Mouse (Mus musculus) frontal cortex, adult 2 months (tissue): ENCODE measurements around the gene Pithd1. TPM values are rescaled to one million over a fixed set of nuclear protein-coding genes. Genes with fewer than 3 reads are reported as not detected.
A peak's percentile ranks its signal among the peaks of the same experiment; 100 is the strongest.

Source experiments
- DNase-seq, 2 experiments: peaks; one replicate each; pipeline ENCODE4 v3.0.0; 2022; ENCODE audit warnings: low spot score in 1 of 2; ENCODE audit errors: extremely low spot score in 1 of 2
- polyA plus RNA-seq: library from polyadenylated mRNA; depleted of rRNA; stranded (reverse); fragments of >200 nt; gene quantifications from 2 replicates; pipeline ENCODE4 v1.2.3, GENCODE M21; 2012; rRNA removed

The Pithd1 gene
- 107 TPM in 2 replicates for polyA plus RNA-seq

- peak; percentile 82 to 94 for DNase-seq
Measured at GRCm38 (mm10) chr4:135986943-135987710, at the start of gene Pithd1. Pithd1 (minus strand) TSS chr4:135987264.

DNA sequence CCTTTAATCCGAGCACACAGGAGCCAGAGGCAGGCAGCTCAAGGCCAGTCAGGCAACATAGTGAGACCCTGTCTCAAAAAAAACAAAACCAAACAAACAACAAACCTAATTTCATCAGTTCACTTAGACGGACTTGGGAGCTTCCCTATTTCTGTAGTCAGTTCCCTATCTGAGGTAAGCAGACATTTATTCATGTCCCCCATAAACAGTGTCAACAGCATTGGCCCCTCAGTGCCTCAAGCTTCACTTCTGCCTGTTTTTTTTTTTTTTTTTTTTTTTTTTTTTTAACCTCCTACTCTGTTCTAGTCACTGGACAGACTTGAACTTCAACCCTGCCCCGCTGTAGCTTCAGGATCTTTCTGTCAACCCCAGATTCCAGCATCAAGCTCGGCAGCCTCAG is 48.0 kb upstream of the Pithd1 start:
- DNase-seq: no peak

- no peak for DNase-seq
Measured at GRCm38 (mm10) chr4:136033231-136033630, 46.2 kb upstream of the Pithd1 start.

- no peak for DNase-seq
Measured at GRCm38 (mm10) chr4:136030968-136031909, 44.2 kb upstream of the Pithd1 start.

GRCm38 (mm10) chr4:136028689-136029088 is 41.6 kb upstream of the Pithd1 start:
- no peak for DNase-seq

- DNase-seq: no peak
Measured at GRCm38 (mm10) chr4:136028132-136028564, 41.1 kb upstream of the Pithd1 start.

- no peak for DNase-seq
Measured at GRCm38 (mm10) chr4:136027416-136028131, 40.5 kb upstream of the Pithd1 start.

GRCm38 (mm10) chr4:136025350-136025749 is 38.3 kb upstream of the Pithd1 start:
- no peak for DNase-seq

GRCm38 (mm10) chr4:136022924-136023323 is 35.9 kb upstream of the Pithd1 start:
- DNase-seq: no peak

- peak; percentile 98 to 100 for DNase-seq
Measured at GRCm38 (mm10) chr4:136021549-136022047, 34.5 kb upstream of the Pithd1 start, which contains the start of gene Eloa. Eloa (minus strand) TSS chr4:136021763.

- DNase-seq: no peak
Measured at GRCm38 (mm10) chr4:136020743-136021548, 33.9 kb upstream of the Pithd1 start.

GRCm38 (mm10) chr4:136016059-136016602 is 29.1 kb upstream of the Pithd1 start:
- DNase-seq: no peak

- no peak for DNase-seq
Measured at GRCm38 (mm10) chr4:136010586-136010985, 23.5 kb upstream of the Pithd1 start.

DNA sequence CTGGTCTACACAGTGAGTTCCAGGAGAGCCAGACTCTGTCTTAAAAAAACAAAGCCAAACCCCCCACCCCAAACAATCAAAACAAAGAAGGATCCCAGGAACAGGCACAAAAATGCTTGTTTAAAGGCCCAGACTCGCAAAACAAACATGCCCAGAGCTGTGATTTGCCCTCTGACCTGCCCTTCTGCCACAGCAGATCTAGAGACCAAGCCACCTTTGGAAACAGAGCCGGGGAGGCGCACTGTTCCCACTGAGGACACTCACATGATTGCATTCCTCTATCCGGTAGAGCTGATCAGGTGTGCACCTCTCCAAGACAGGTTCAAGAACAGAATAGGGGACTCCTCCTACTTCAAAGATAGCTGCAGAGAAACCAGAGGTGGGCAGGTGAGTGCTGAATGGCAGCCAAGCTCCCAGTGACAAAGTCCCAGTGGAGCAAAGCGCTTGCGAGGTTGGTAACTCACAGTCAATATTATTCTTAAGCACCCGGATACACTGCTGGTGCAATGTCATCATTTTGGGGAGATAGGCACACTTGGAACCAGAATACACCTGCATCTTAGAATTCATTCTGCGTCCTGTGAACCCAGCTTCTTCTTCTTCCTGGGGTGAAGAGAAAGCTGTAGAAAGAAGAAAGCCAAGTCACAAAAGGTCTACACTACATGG is 21.9 kb upstream of the Pithd1 start:
- no peak for DNase-seq

DNA sequence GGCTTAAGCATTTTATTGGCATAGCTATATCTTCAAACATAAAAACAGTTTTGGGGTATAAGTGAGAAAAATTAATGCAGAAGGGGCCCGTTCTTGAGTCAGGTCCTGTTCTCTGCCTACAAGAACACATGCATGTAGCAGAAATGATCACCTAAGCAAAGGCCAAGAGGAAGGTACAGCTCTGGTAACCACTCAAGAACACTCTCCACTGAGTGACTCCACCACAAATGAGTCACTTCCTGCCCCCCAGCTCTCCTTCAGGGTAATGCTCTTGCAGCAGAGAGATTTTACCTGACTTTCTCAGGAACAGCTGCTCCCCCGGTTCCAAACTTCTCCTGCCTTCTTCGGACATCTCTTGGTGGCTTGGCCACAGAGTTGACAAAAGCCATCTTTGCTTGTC is 19.8 kb upstream of the Pithd1 start:
- no peak for DNase-seq

DNA sequence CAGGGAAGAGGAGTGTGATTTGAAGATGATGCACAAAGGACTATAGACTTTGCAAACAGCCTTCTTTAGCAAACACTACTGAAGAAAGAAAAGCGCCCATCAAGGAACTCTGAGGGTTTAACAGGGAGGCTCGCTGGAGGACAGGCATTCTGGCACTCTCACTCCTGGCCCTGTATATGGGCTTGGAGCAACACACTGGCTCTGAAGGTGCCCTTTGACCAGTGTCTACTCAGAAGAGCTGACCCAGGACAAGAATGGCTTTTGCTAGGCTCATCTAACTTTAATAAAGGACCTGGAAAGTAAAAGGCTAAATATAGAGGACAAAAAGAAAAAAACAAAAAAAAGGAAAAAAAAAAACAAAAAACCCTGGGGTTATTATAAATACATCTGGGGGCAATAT is 17.9 kb upstream of the Pithd1 start:
- no peak for DNase-seq

DNA sequence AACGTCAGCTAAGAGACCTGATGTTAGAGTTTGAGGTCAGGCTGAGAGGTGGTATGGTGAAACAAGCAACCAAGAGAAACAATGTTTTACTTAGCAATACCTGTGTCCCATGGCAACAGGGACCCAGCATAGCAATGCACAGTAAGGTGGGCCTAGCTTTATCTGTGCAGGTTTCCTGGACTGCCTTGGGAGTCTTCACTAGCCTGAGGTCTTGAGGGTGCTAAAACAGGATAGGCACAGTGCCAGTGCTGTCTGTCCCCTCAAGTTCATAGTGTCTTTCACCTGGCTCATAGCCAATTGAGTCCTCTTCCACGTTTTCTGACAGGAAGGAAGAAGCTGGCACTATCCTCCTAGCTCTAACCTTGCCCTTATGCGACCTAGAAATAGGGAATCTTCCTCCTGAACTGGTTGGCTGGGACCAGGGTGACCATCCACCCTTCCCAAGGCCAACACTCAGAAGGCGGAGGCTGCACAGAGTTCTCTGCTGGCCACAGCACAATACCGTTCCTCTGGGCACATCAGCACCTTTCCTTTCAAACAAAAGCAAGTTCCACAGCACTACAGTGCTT is 17.1 kb upstream of the Pithd1 start:
- DNase-seq: no peak

DNA sequence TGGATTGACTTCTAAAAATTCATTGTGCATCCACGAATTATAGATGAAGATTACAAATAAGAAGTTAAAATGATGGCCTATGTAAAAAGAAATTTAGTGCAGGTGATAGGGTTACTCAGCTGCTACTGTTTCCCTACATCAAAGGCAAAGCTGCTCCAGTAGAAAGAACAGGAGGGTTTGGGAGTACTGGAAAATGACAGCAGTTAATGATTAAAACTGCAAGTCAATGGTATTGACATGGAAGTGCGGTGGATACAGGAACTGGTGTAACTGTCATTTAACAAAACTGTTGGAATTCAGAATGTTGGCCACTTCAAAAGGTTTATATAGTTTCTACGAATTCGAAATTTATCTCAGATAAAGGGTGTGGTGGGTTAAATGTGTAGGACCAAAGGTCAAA is 8.1 kb upstream of the Pithd1 start:
- DNase-seq: no peak

DNA sequence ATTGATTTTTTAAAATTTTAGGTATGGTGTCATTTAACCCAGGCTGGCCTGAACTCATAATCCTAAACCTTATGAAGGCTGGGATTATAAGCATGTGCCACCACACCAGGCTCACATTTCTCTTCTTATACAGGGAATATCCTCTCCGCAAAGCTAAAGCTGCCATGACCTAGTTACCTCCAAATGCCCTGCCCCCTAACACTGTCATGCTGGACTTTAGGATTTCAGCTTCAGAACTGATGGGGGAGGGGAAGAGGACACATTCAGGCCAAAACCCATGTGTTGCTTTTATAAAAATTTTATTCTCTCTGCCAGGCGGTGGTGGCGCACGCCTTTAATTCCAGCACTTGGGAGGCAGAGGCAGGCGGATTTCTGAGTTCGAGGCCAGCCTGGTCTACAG is 6.9 kb upstream of the Pithd1 start:
- no peak for DNase-seq
